Mouse (Mus musculus): ENCODE results near the gene Dmrtc2.
"Not testable (repeated sequence)": the region's sequence is repeated elsewhere in the genome, so short reads cannot be mapped to it uniquely, and the experiment has no call there.

The Dmrtc2 gene

DNA sequence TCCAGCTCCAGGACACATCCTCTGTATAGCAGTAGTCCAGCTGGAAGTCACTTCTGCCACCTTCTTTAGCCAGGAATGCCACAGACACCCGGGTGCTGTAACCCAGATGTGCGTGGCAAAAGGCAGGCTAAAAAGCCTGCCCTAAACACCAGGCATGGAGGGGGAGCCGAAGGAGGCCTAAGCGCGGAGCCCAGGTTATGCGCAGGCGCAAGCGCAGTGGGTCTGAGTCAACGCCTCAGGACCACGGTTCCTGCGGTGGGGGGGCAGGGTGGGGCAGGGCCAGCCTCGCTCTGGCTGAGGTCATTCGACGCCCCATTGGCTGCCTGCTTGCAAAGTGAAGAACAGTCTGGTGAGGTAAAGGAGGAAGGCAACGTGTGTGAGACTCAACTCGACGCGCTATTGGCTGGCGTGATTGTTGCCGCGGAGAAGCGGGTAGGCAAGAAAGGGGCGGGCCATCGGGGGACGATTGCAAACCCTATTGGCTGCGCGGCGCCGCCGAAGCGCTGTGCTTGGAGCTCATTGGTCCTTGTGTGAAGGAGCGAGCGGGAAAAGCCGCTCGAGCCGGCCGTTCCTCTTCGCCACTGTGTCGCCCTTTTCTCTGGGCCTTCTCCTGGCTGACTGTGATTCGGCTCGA, at the start of gene Dmrtc2, which contains the start of gene Lypd4:
Gene Dmrtc2 (plus strand): TSS at position 526 of the 634 bp plus-strand sequence.
Gene Lypd4 (minus strand): TSS at position 410 of the 634 bp plus-strand sequence.
- no peak for DNase-seq (ENCODE audit: low spot score in 2 of 2)

GRCm38 (mm10) chr7:24824452-24824851, 45.4 kb upstream of the Dmrtc2 start:
- no peak for DNase-seq (ENCODE audit: low spot score in 2 of 2)

- DNase-seq (ENCODE audit: low spot score in 2 of 2), result no peak
Measured at GRCm38 (mm10) chr7:24827181-24827580, 42.7 kb upstream of the Dmrtc2 start.

GRCm38 (mm10) chr7:24838732-24839409, 31.0 kb upstream of the Dmrtc2 start:
- DNase-seq (ENCODE audit: low spot score in 2 of 2), result peak; percentile 67 to 71

DNA sequence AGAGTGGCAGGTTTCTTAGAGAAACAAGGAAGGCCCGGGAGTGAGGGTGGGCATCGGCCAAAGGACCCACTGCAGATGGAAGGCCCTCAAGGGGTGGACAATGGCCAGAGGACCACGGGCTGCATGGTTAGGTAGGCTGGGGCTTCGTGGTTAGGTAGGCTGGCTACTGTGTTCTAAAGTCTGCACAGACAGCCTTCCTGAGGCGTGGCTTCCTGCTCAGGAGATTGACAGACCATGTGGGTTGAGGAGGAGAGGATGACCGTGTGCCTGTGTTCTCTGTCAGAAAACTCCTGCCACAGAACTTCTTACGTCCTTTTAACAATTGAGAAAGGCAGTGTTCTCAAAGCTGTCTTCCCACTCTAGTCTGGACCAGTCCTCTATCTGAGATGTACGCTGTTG, 30.4 kb upstream of the Dmrtc2 start:
- peak; percentile 55 to 56 for DNase-seq (ENCODE audit: low spot score in 2 of 2)

- no peak for DNase-seq (ENCODE audit: low spot score in 2 of 2)
Measured at GRCm38 (mm10) chr7:24840331-24840730, 29.5 kb upstream of the Dmrtc2 start.

- no peak for DNase-seq (ENCODE audit: low spot score in 2 of 2)
Measured at GRCm38 (mm10) chr7:24841009-24841408, 28.8 kb upstream of the Dmrtc2 start.

- no peak for DNase-seq (ENCODE audit: low spot score in 2 of 2)
Measured at GRCm38 (mm10) chr7:24844144-24844543, 25.7 kb upstream of the Dmrtc2 start.

- no peak for DNase-seq (ENCODE audit: low spot score in 2 of 2)
Measured at GRCm38 (mm10) chr7:24845181-24845580, 24.7 kb upstream of the Dmrtc2 start.

- peak in 1 of 2 experiments; percentile 18 for DNase-seq (ENCODE audit: low spot score in 2 of 2)
Measured at GRCm38 (mm10) chr7:24845713-24846112, 24.1 kb upstream of the Dmrtc2 start.

GRCm38 (mm10) chr7:24846576-24846975, 23.3 kb upstream of the Dmrtc2 start:
- not testable (repeated sequence) for DNase-seq (ENCODE audit: low spot score in 2 of 2)

GRCm38 (mm10) chr7:24850162-24850561, 19.7 kb upstream of the Dmrtc2 start:
- no peak for DNase-seq (ENCODE audit: low spot score in 2 of 2)

- peak; percentile 3 to 23 for DNase-seq (ENCODE audit: low spot score in 2 of 2)
Measured at GRCm38 (mm10) chr7:24850899-24851303, 19.0 kb upstream of the Dmrtc2 start.

DNA sequence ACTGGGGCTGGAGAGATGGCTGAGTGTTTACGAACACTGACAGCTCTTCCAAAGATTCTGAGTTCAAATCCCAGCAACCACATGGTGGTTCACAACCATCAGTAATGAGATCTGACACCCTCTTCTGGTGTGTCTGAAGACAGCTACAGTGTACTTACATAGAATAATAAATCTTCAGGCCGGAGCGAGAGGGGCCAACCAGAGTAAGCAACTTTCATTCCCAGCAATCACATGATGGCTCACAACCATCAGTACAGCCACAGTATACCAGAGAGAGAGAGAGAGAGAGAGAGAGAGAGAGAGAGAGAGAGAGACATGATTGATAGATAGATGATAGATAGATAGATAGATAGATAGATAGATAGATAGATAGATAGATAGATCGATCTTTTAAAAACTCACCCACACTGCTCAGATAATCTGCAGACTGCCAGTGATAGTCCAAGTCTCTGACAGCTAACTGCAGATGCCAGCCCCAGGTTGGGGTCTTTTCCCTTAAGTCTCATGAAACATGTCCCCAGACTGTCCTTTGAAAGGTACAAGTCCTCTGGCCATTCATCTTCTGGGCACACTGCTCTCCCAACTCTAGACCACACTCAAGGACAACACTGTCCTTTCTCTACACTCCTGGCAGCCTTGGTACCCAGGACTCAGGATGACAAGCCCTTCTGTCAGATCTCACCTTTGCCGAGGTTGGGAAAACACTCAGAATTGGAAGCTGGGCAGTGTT, 18.1 kb upstream of the Dmrtc2 start:
- no peak for DNase-seq (ENCODE audit: low spot score in 2 of 2)

DNA sequence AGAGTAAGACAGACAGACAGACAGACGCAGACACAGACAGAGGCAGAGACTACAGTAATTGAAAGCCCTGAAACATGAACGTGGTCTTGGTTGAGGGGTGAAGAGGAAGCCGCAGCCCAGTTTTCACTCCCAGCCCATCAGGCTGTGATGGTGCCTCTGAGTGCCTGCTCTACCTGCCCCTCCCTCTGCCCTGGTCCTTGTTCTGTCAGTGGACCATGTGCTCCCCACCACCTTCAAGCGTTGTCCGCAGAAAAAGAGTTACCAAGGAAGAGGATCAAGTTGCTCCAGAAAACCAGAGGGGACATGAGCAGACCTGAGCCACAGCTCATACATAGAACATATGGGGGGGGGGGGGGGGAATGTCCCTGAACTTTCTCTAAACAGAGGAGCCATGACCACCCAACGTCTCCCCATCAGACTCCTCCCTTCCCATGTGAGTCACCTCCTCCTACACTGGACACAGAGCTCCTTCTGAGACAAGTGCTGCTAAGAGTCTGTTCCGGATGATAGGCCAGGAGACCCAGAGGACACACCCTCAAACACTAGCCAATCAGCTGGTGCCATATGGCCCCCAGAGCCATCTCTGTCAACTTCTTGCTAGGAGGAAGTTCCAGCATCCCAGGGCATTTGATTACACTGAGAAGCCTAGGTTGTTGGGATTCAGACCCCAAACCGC, 17.2 kb upstream of the Dmrtc2 start:
- peak; percentile 53 to 67 for DNase-seq (ENCODE audit: low spot score in 2 of 2)

DNA sequence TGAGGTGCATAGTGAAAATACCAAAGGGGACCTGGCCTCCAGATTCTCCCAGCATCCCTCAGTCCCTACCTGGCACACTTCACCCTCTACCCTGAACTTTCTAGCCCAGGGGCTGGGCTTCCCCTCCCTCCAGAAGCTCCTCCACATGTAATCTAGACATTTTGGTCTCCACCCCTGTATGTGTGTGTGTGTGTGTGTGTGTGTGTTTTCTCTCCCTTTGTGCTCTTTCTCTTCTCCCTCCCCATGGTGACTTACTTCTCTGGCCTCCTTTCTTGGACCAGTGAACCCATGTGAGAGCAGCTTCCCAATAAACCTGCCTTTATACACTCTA, 16.7 kb upstream of the Dmrtc2 start:
- DNase-seq (ENCODE audit: low spot score in 2 of 2), result no peak

DNA sequence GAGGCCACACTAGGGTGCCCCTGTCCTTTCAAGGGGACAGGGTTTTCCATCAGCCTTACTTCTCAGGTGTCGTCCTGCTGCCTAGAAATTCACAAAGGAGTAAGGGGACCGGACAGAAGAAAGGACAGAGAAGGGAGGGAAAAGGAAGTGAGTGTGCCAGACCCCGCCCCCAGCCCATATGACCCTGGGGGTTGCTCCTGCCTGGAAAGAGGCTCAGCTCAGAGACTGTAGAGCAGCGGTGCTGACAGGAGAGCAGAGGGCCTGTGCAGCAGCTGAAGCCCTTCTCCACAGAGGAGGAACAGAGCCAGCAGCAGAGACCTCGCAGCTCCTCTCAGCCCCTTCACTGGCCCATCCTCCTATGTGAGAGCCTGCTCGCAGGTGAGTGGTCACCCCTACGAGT, 16.2 kb upstream of the Dmrtc2 start:
- DNase-seq (ENCODE audit: low spot score in 2 of 2), result no peak

GRCm38 (mm10) chr7:24856460-24857120, 13.3 kb upstream of the Dmrtc2 start:
- no peak for DNase-seq (ENCODE audit: low spot score in 2 of 2)

DNA sequence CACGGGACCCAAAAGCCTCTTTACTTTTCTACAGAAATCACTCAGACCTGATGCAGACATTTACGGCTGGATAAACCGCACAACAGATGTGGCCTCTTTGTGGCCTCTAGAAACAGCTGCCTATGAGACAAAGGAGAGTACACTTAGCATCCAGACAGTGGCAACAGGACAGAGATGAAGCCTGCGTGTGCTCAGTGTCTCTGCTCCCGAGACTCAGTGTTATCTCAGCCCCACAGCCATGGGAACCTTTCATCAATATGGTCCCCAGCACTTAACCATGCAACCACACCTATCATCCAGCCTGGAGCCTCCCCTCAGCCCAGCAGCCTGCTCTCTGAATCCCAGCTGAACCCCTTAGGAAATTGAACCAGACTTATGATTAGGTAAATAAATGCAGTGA, 10.6 kb upstream of the Dmrtc2 start:
- DNase-seq (ENCODE audit: low spot score in 2 of 2), result peak; percentile 30 to 48

DNA sequence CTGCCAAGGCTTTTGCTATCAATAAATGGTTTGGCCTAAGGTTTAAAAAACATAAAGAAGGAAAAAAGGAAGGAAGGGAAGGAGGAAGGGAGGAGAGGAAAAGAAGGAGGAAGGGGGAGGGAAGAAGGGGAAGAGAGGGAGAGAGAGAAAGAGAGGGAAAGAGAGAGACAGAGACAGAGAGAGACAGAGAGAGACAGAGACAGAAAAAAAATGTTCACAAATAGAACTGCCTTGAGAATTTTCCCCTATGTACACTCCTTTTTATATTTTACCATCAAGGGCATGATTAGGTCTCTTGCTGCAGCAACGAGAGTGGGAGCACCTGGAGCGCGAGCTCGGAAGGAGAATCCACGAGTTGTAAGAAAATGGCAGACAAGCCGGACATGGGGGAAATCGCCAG, 7.9 kb upstream of the Dmrtc2 start, which contains the start of gene Gm9844:
Gene Gm9844 (plus strand): TSS at position 301 of the 400 bp plus-strand sequence.
- no peak for DNase-seq (ENCODE audit: low spot score in 2 of 2)

- DNase-seq (ENCODE audit: low spot score in 2 of 2), result no peak
Measured at GRCm38 (mm10) chr7:24862853-24863252, 7.0 kb upstream of the Dmrtc2 start.

DNA sequence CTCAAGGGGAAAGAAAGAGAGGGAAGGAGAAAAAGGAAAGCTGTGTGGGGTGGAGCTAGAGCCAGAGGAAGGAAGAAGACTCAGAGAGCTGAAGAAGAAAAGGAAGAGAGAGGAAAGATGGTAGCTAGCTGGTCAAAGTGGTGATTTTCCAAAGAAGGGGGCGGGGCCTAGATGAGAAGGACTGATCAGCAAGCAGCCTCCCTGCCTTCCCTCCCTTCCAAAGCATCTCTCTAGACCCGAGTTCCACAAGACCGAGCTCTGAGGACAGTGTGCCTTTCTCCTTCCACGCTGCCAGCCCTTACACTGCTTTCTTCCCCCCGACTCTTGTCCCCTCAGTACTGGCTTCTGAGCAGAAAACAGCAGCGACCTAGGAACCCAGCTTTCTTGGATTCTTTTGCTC, 5.7 kb upstream of the Dmrtc2 start:
- DNase-seq (ENCODE audit: low spot score in 2 of 2), result no peak
